ENCODE assay signal across 8 mouse cellular contexts in the genomic region with DNA sequence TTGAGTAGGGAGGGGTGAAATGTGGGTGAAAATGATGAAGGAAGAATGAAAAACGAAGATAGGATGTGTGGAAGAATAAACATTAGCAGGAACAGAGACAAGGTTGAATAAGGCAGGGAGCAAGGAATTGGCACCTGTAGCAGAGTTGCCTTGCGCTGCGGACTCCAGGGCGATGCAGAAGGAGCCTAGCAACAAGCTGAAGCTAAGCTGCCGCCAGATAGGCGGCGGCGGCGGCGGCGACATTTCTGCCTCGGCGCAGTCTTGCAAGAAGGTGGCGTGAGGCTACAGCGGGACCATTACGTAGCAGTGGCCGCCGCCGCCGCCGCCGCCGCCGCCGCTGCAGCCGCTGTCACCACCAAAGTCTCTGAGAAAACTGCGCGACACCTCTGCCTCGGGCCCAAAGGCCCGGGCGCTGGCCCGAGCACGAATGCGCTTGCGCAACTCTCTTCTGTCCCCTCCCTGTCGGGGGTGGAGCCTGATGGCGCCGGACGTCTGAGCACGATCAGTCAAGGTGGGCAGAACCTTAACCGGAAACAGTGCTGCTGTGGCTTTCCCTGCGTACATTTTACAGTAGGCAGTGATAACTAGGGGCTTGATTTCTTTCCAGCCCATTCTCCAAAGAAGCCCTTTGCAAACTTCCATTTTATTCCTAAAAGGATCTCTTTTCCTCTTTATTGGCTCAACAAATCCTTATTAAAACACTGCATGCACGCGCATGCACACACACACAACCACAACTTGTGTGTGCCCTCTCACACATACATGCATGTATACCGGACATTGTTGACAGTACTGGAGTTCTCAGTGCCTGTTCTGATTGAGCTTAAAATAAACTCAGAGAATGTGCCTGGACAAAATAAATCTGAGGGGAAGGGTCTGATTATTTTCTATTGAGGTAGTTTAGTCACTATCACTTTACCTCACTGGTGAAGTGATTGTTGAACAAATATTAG. TPM values are rescaled to one million over a fixed set of nuclear protein-coding genes. Genes with fewer than 3 reads are reported as not detected.
A peak's percentile ranks its signal among the peaks of the same experiment; 100 is the strongest.
DNase-seq lines count a peak whose midpoint lies in the region; ATAC-seq lines count a peak whose summit lies in the region.

Ids (minus strand) TSS at position 424 of the 953 bp plus-strand sequence.

- H3K27me3 ChIP-seq in heart, embryonic 13.5 days (replicated peaks), result no peaks in the 10 kb centered on the region
- H3K27me3 ChIP-seq in liver, embryonic 12.5 days (replicated peaks), result peaks cover 12% of the 10 kb centered on the region; the same call in 1 of the 2 replicates
- no peaks in the 10 kb centered on the region for H3K27me3 ChIP-seq in stomach, embryonic 15.5 days (replicated peaks)

- peak; percentile 89 for DNase-seq in CD4-positive helper T cell, adult 2 months (ENCODE audit: low read depth, low spot score)
- peak; percentile 59 for DNase-seq in brain, embryonic 18.5 days (ENCODE audit: low read depth, low spot score)
- peak; percentile 89 for DNase-seq in kidney, postnatal 10 days
- DNase-seq in natural killer cell, adult 2 months (ENCODE audit: low spot score in 2 of 2), result peak; percentile 86

- peak within 1 kb of the TSS; percentile 58 for H3K27ac ChIP-seq in heart, embryonic 13.5 days (replicated peaks)
- H3K27ac ChIP-seq in liver, embryonic 12.5 days, result peak within 1 kb of the TSS; percentile 45; the same call in 1 of the 2 replicates
- 0 out of 2 replicates have a peak within 1 kb of the TSS, but pooled peaks have one; percentile 22 for H3K27ac ChIP-seq in stomach, embryonic 15.5 days

- 11% methylated on average over 45 of the region's 45 CpGs for WGBS in heart, embryonic 13.5 days
- WGBS in liver, embryonic 12.5 days (ENCODE audit: insufficient replicate concordance), result 9% methylated on average over 43 of the region's 45 CpGs
- WGBS in stomach, embryonic 15.5 days, result 22% methylated on average over 34 of the region's 45 CpGs

- peaks cover 7% of the 10 kb centered on the region; the same call in 1 of the 2 replicates for H3K36me3 ChIP-seq in heart, embryonic 13.5 days
- no peaks in the 10 kb centered on the region for H3K36me3 ChIP-seq in liver, embryonic 12.5 days
- no peaks in the 10 kb centered on the region for H3K36me3 ChIP-seq in stomach, embryonic 15.5 days

- peak within 1 kb of the TSS; percentile 59 for H3K4me3 ChIP-seq in heart, embryonic 13.5 days
- peak within 1 kb of the TSS; percentile 63 for H3K4me3 ChIP-seq in liver, embryonic 12.5 days
- H3K4me3 ChIP-seq in stomach, embryonic 15.5 days (replicated peaks), result peak within 1 kb of the TSS; percentile 46

- no peaks in the 10 kb centered on the region for H3K9me3 ChIP-seq in heart, embryonic 13.5 days
- H3K9me3 ChIP-seq in liver, embryonic 12.5 days (replicated peaks), result no peaks in the 10 kb centered on the region
- H3K9me3 ChIP-seq in stomach, embryonic 15.5 days, result no peaks in the 10 kb centered on the region

- H3K4me2 ChIP-seq in heart, embryonic 13.5 days, result peak within 1 kb of the TSS; percentile 69
- H3K4me2 ChIP-seq in liver, embryonic 12.5 days, result peak within 1 kb of the TSS; percentile 66
- H3K4me2 ChIP-seq in stomach, embryonic 15.5 days, result peak within 1 kb of the TSS; percentile 49

- peaks cover 7% of the 10 kb centered on the region; the same call in 1 of the 2 replicates for H3K4me1 ChIP-seq in heart, embryonic 13.5 days
- peaks cover 6% of the 10 kb centered on the region; the same call in 1 of the 2 replicates for H3K4me1 ChIP-seq in liver, embryonic 12.5 days
- no peaks in the 10 kb centered on the region for H3K4me1 ChIP-seq in stomach, embryonic 15.5 days

- H3K9ac ChIP-seq in heart, embryonic 13.5 days, result peak within 1 kb of the TSS; percentile 77
- peak within 1 kb of the TSS; percentile 67 for H3K9ac ChIP-seq in liver, embryonic 12.5 days
- no peak within 1 kb of the TSS for H3K9ac ChIP-seq in stomach, embryonic 15.5 days

- ATAC-seq in erythroid progenitor cell, adult 5-6 weeks (replicated peaks; ENCODE audit: low FRiP score, poor library complexity, severe bottlenecking), result peak; percentile 99
- ATAC-seq in heart, embryonic 13.5 days (ENCODE audit: extremely low read depth, insufficient number of reproducible peaks, low FRiP score, low TSS enrichment), result peak; percentile 83
- peak; percentile 97 for ATAC-seq in liver, embryonic 12.5 days
- peak; percentile 95 for ATAC-seq in stomach, embryonic 15.5 days (ENCODE audit: insufficient read depth, low FRiP score, low read depth)

RNA-seq across cellular contexts. Expression of gene Ids, which starts in this region (rescaled TPM):
- 8.0 and 12.3 TPM in 2 replicates for total RNA-seq in erythroid progenitor cell, adult 5-6 weeks (2015; ENCODE audit: low replicate concordance)
- total RNA-seq in erythroid progenitor cell, adult 5-6 weeks (2017; ENCODE audit: low replicate concordance), result 1.7 TPM in 1 of 2 replicates, not detected in the other
- 1.3 and 1.4 TPM in 2 replicates for polyA plus RNA-seq in heart, embryonic 13.5 days (2015; fragmentation: Nextera tagmentation; extraction: Ambion mirVana)
- polyA plus RNA-seq in liver, embryonic 12.5 days (2016; fragmentation: Nextera tagmentation; extraction: Ambion mirVana), result 0.68 and 0.69 TPM in 2 replicates
- polyA plus RNA-seq in stomach, embryonic 15.5 days (2015; fragmentation: Nextera tagmentation; extraction: Ambion mirVana), result 3.4 and 3.8 TPM in 2 replicates

Comparison
In these comparisons a context has a peak if more than half of its experiments do, and no peak if none do; other contexts are left out.
1. Peak in every context shown above with its lines: DNase-seq, ATAC-seq, H3K4me3 ChIP-seq and H3K27ac ChIP-seq.
2. Peak in ATAC-seq, H3K4me3 ChIP-seq, H3K27ac ChIP-seq, H3K9ac ChIP-seq and H3K4me2 ChIP-seq in liver, embryonic 12.5 days; RNA of the gene not detected or under 1 TPM.